Mouse (Mus musculus) limb, embryonic 10.5 days (tissue): ENCODE results near the gene Syce3. TPM values are rescaled to one million over a fixed set of nuclear protein-coding genes. Genes with fewer than 3 reads are reported as not detected.
A peak's percentile ranks its signal among the peaks of the same experiment; 100 is the strongest.

Experiments used
- DNase-seq: peaks from one replicate; pipeline ENCODE4 v3.0.0-alpha.2; 2017; ENCODE audit warnings: low spot score
- H3K27ac ChIP-seq: fragments of 300-500 bp; sonication (generic); 2 replicates; pipeline ENCODE4 v1.5.1; 2016; ENCODE audit warnings: mild to moderate bottlenecking
- H3K27me3 ChIP-seq: fragments of 300-500 bp; sonication (generic); 2 replicates; pipeline ENCODE4 v1.6.1; 2016; ENCODE audit warnings: low read depth, mild to moderate bottlenecking; ENCODE audit not compliant: poor library complexity, severe bottlenecking
- H3K36me3 ChIP-seq: fragments of 300-500 bp; sonication (generic); 2 replicates; pipeline ENCODE4 v1.6.1; 2016; ENCODE audit warnings: mild to moderate bottlenecking, moderate library complexity
- H3K4me1 ChIP-seq: fragments of 300-500 bp; sonication (generic); 2 replicates; pipeline ENCODE4 v1.6.1; 2016
- H3K4me3 ChIP-seq: fragments of 300-500 bp; sonication (generic); 2 replicates; pipeline ENCODE4 v1.5.1; 2016; ENCODE audit warnings: mild to moderate bottlenecking, moderate library complexity
- H3K9me3 ChIP-seq: fragments of 300-500 bp; sonication (generic); replicated peaks from 2 replicates; pipeline ENCODE4 v1.6.1; 2016; ENCODE audit warnings: mild to moderate bottlenecking
- WGBS: fragments of 180-500 bp; shearing (Covaris S2); methylation state at CpG from one replicate; pipeline ENCODE4 v1.1.7; 2016; 5-methylcytosine and 5-hydroxymethylcytosine counted together
- polyA plus RNA-seq: library from polyadenylated mRNA; unstranded; fragments of >200 nt; fragmentation: Nextera tagmentation; extraction: Ambion mirVana; gene quantifications from 2 replicates; pipeline ENCODE4 v1.2.1, GENCODE M21; 2016

Gene Syce3
- polyA plus RNA-seq, 1 experiment from 2014 or later = not detected

- 11% methylated on average over 16 of the region's 16 CpGs for WGBS
- DNase-seq = no peak
- Histone ChIP-seq H3K4me1 (peaks cover 59% of the 10 kb centered on the region), H3K27ac (no peak within 1 kb of the TSS), H3K36me3 (peaks cover 11% of the 10 kb centered on the region), H3K27me3 (peaks cover 57% of the 10 kb centered on the region), H3K9me3 (no peaks in the 10 kb centered on the region), H3K4me3 (peak within 1 kb of the TSS; percentile 55)
Observed at GRCm38 (mm10) chr15:89376957-89377356, 33.3 kb downstream of the Syce3 start, which contains the start of gene Tymp. Tymp (minus strand) TSS chr15:89377039.

GRCm38 (mm10) chr15:89376040-89376439, 34.3 kb downstream of the Syce3 start:
- Histone ChIP-seq H3K4me1 (peaks cover 59% of the 10 kb centered on the region), H3K4me3 (no peak overlapping the region), H3K27me3 (peaks cover 54% of the 10 kb centered on the region), H3K27ac (no peak overlapping the region), H3K9me3 (no peaks in the 10 kb centered on the region), H3K36me3 (peaks cover 20% of the 10 kb centered on the region)
- DNase-seq = no peak
- WGBS = 80% methylated on average over 7 of the region's 7 CpGs

- H3K9me3 ChIP-seq = no peaks in the 10 kb centered on the region
- 92% methylated on average over 17 of the region's 17 CpGs for WGBS
- DNase-seq = no peak
- no peak overlapping the region for H3K27ac ChIP-seq
- H3K27me3 ChIP-seq = peaks cover 43% of the 10 kb centered on the region
- peaks cover 59% of the 10 kb centered on the region for H3K4me1 ChIP-seq
- peaks cover 30% of the 10 kb centered on the region for H3K36me3 ChIP-seq
- no peak overlapping the region for H3K4me3 ChIP-seq
Observed at GRCm38 (mm10) chr15:89374801-89375534, 35.3 kb downstream of the Syce3 start.

GRCm38 (mm10) chr15:89374340-89374739, 36.0 kb downstream of the Syce3 start:
- WGBS = 51% methylated on average over 9 of the region's 9 CpGs
- Histone ChIP-seq H3K4me1 (peaks cover 57% of the 10 kb centered on the region), H3K27ac (peak overlapping the region; percentile 93), H3K4me3 (peak overlapping the region; percentile 66), H3K36me3 (peaks cover 37% of the 10 kb centered on the region), H3K27me3 (peaks cover 37% of the 10 kb centered on the region), H3K9me3 (no peaks in the 10 kb centered on the region)
- DNase-seq = no peak

- peak within 1 kb of the TSS; percentile 66 for H3K4me3 ChIP-seq
- H3K9me3 ChIP-seq = no peaks in the 10 kb centered on the region
- peaks cover 51% of the 10 kb centered on the region for H3K4me1 ChIP-seq
- H3K27ac ChIP-seq = peak within 1 kb of the TSS; percentile 93
- 0% methylated on average over 42 of the region's 42 CpGs for WGBS
- peaks cover 42% of the 10 kb centered on the region for H3K36me3 ChIP-seq
- DNase-seq = peak; percentile 99
- H3K27me3 ChIP-seq = peaks cover 31% of the 10 kb centered on the region
Observed at GRCm38 (mm10) chr15:89373762-89374248, 36.5 kb downstream of the Syce3 start, which contains the start of gene Sco2. Sco2 (minus strand) TSS chr15:89373846.

GRCm38 (mm10) chr15:89373027-89373761, 37.1 kb downstream of the Syce3 start:
- Histone ChIP-seq H3K27ac (peak overlapping the region; percentile 93), H3K9me3 (no peaks in the 10 kb centered on the region), H3K27me3 (peaks cover 25% of the 10 kb centered on the region), H3K4me1 (peaks cover 45% of the 10 kb centered on the region), H3K4me3 (peak overlapping the region; percentile 66), H3K36me3 (peaks cover 48% of the 10 kb centered on the region)
- peak; percentile 85 for DNase-seq
- 2% methylated on average over 35 of the region's 35 CpGs for WGBS

- no peaks in the 10 kb centered on the region for H3K9me3 ChIP-seq
- peak overlapping the region; percentile 66 for H3K4me3 ChIP-seq
- H3K4me1 ChIP-seq = peaks cover 39% of the 10 kb centered on the region
- no peak for DNase-seq
- peaks cover 55% of the 10 kb centered on the region for H3K36me3 ChIP-seq
- H3K27me3 ChIP-seq = peaks cover 19% of the 10 kb centered on the region
- 85% methylated on average over 7 of the region's 7 CpGs for WGBS
- no peak overlapping the region for H3K27ac ChIP-seq
Observed at GRCm38 (mm10) chr15:89372536-89372935, 37.8 kb downstream of the Syce3 start.

GRCm38 (mm10) chr15:89372068-89372467, 38.2 kb downstream of the Syce3 start:
- Histone ChIP-seq H3K9me3 (no peaks in the 10 kb centered on the region), H3K36me3 (peaks cover 60% of the 10 kb centered on the region), H3K4me1 (peaks cover 34% of the 10 kb centered on the region), H3K4me3 (no peak overlapping the region; the same call in 1 of the 2 replicates), H3K27ac (no peak overlapping the region), H3K27me3 (peaks cover 14% of the 10 kb centered on the region)
- no peak for DNase-seq
- WGBS = 93% methylated on average over 13 of the region's 13 CpGs

GRCm38 (mm10) chr15:89365141-89365551, 45.2 kb downstream of the Syce3 start:
- H3K4me3 ChIP-seq = no peak overlapping the region
- DNase-seq = no peak
- WGBS = 93% methylated on average over 4 of the region's 4 CpGs
- H3K4me1 ChIP-seq = no peaks in the 10 kb centered on the region
- H3K27me3 ChIP-seq = no peaks in the 10 kb centered on the region
- no peaks in the 10 kb centered on the region for H3K9me3 ChIP-seq
- H3K36me3 ChIP-seq = peaks cover 100% of the 10 kb centered on the region
- no peak overlapping the region for H3K27ac ChIP-seq

GRCm38 (mm10) chr15:89363051-89363450, 47.3 kb downstream of the Syce3 start:
- Histone ChIP-seq H3K9me3 (no peaks in the 10 kb centered on the region), H3K4me3 (no peak overlapping the region), H3K4me1 (no peaks in the 10 kb centered on the region), H3K27me3 (no peaks in the 10 kb centered on the region), H3K36me3 (peaks cover 95% of the 10 kb centered on the region), H3K27ac (no peak overlapping the region)
- 93% methylated on average over 7 of the region's 7 CpGs for WGBS
- no peak for DNase-seq

- no peaks in the 10 kb centered on the region for H3K9me3 ChIP-seq
- H3K27me3 ChIP-seq = no peaks in the 10 kb centered on the region
- H3K27ac ChIP-seq = no peak overlapping the region
- WGBS = 93% methylated on average over 3 of the region's 3 CpGs
- peaks cover 21% of the 10 kb centered on the region for H3K4me1 ChIP-seq
- H3K4me3 ChIP-seq = no peak overlapping the region
- no peak for DNase-seq
- H3K36me3 ChIP-seq = peaks cover 64% of the 10 kb centered on the region
Observed at GRCm38 (mm10) chr15:89358784-89359183, 51.5 kb downstream of the Syce3 start.

- no peaks in the 10 kb centered on the region for H3K9me3 ChIP-seq
- WGBS = under 1% methylated on average over 15 of the region's 15 CpGs
- peaks cover 64% of the 10 kb centered on the region for H3K36me3 ChIP-seq
- DNase-seq = peak; percentile 92
- H3K4me3 ChIP-seq = peak overlapping the region; percentile 76
- H3K4me1 ChIP-seq = peaks cover 23% of the 10 kb centered on the region
- peak overlapping the region; percentile 93 for H3K27ac ChIP-seq
- no peaks in the 10 kb centered on the region for H3K27me3 ChIP-seq
Observed at GRCm38 (mm10) chr15:89356372-89356771, 53.9 kb downstream of the Syce3 start.
